Mouse (Mus musculus) NIH3T3 (cell line): ENCODE results near the gene Grhl1.

Experiments
- DNase-seq: peaks from one replicate; pipeline ENCODE4 v3.0.0-alpha.2; 2012; ENCODE audit warnings: low read depth

Grhl1 gene

GRCm38 (mm10) chr12:24571523-24572392 is at the start of gene Grhl1:
Grhl1 (plus strand) TSS chr12:24572283.
- peak; percentile 94 for DNase-seq

GRCm38 (mm10) chr12:24525065-24525464 is 47.0 kb upstream of the Grhl1 start:
- peak; percentile 89 for DNase-seq

GRCm38 (mm10) chr12:24536390-24536789 is 35.7 kb upstream of the Grhl1 start:
- DNase-seq: no peak

DNA sequence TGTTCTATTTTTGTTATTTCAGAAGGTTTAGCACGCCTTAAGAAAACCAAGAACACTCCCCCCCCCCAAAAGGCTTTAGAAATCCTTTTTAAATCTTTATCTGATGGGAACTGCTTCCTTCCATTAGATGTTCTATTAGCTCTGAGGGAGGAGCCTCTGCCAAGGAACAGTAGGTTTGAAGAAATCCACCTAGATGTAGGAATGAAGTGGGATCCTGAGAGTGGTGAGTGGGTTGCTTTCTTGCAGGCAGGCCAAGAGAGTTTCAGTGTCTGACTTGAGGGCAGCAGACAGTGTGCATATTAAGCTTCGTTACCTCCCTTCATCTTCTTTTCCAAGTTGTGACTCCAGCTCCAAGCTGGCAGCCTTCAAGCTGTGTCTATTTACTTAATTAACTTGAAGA is 34.9 kb upstream of the Grhl1 start:
- DNase-seq: no peak

DNA sequence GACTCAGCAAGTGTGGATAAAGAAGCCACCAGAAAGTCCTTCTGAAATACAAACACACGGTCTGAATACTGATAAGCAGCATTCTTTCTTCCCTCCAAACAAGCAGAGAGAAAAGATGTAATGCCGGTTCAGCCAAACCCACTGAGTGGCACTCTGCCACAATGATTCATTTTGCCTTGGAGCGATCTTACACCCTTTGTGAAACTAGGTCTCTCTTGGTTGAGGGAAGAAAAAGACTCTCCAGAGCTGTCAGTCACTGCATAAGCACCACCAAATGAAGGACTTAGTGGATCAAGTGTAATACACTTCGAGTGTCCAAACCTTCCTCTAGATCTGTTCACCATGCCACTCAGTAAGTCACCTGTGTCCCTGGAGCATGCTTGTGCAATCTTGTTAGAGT is 34.1 kb upstream of the Grhl1 start:
- DNase-seq: peak; percentile 93

DNA sequence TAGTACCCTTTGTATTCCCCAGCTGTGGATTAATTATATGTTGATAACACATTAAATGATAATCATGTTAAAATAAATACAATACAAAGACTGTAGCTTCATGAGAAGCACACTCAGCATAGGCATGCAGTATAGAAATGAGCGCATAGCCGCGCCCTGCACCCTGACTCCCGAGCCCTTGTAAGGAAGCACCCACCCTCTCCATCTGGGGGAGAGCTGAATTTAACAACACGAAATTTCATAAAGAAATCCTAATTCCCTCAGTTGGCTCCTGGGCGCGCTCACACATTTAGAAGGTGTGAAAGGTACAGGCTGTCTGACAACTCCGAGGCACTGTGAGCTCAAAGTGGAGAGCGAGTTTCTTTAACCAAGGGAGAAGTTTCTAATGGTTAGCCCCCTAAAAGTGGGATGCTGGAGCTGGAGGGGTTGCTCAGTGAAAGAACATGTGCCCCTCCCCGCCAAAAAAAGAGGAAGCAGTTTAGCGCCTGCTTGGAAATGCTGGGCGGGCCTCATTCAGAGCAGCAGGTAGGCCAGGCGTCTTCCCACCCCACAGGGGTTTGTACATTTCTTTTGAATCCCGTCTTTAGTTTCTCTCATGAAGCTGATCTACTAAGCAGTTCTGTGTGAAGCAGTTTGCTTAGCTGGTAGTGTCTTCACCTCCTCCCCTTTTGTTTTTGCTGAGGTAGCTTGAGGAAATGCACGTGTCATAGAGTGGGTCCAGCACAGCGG is 30.5 kb upstream of the Grhl1 start:
- DNase-seq: no peak

DNA sequence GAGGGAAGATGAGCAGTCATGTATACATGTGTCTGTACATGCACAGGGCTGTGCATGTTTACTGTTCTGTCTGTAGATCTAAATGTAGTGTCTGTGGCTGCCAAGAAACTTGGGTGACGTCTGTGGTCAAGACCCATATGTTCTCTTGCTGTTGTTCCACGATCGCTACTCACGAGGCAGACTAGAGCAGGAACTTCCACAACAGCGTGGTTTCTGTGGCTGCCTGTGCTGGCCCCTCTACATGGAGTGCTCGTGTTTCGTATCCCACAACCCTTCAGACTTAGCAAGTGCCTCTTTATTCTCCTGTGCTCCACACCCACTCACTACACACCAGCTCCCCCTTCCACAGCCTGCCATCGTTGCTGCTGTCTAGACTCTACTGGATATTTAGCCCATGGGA is 24.4 kb upstream of the Grhl1 start:
- no peak for DNase-seq

GRCm38 (mm10) chr12:24548885-24549284 is 23.2 kb upstream of the Grhl1 start:
- no peak for DNase-seq

GRCm38 (mm10) chr12:24552531-24552930 is 19.6 kb upstream of the Grhl1 start:
- DNase-seq: no peak

DNA sequence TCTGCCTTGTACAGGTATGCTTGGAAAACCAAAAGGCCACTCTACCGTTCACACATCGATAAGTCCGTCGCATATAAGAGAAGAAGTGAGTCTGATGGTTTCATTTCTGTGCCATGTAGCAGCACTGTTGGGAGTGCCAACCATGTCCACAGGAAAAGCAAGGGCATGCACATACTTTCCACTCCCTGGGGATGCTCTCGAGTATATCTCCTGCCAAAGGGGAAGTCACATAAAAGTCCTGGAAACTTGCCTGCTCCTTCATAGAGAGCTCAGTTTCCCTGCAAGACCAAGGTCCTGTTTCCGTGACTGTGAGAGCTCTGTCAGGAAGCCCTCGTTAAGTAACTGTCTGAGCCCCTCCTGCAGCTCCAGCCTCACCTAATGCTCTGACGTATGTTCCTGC is 16.1 kb upstream of the Grhl1 start:
- no peak for DNase-seq

GRCm38 (mm10) chr12:24563395-24563960 is 8.6 kb upstream of the Grhl1 start:
- DNase-seq: no peak

DNA sequence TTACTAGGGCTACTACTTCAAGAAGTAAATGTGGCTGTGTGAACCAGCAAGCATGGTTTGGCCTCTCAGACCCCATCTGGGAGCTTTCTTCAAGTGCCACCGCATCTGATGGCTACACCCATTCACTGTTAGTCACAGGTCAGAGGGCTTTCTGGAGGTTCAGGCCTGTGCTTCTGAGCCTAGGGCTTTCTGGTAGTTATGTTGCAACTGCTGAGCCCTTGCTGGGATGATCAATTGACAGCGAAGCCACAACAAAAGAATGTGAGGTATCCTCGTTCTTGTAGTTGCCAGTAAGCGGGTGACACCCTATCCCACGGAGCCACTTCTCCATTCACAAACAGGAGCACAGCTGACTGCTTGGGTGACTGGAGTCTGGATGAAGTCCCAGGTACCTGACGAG is 6.8 kb upstream of the Grhl1 start:
- DNase-seq: peak; percentile 15

GRCm38 (mm10) chr12:24567606-24568005 is 4.5 kb upstream of the Grhl1 start:
- DNase-seq: no peak

GRCm38 (mm10) chr12:24572421-24573274 is 565 bp downstream of the Grhl1 start:
- no peak for DNase-seq

DNA sequence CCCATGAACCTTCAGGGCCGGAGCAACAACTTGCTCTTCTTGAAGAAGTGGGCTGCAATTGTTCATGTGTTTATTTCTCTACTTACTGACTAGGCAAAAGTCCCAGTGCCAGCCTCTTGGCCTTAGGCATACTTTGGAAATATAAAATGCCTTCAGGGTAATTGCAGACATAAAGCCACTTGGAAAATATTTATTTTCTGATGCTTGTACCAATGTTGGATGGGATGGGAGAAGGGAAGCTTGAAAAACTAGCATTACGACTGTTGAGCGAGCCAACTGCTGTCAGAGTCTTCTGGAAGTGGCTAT is 1.1 kb downstream of the Grhl1 start:
- DNase-seq: no peak

DNA sequence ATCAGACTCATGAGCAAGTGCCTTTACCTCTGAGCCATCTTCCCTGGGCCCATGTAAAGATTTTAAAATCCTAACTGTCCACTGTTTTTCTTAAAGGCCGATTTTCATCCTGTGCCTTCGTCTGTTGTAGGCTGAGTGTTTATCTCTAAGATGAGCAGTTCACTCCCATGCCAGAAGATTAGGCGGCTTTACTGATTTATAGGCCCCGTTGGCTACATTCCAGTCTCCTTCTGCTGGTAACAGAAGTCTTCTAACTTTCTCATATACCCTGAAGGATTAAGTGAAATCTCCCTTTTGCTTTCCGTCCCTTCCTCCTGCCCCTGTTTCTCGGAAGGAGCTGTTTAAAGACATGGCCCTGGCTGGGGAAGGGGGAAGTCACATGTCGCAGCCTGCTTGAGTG is 2.8 kb downstream of the Grhl1 start:
- no peak for DNase-seq

DNA sequence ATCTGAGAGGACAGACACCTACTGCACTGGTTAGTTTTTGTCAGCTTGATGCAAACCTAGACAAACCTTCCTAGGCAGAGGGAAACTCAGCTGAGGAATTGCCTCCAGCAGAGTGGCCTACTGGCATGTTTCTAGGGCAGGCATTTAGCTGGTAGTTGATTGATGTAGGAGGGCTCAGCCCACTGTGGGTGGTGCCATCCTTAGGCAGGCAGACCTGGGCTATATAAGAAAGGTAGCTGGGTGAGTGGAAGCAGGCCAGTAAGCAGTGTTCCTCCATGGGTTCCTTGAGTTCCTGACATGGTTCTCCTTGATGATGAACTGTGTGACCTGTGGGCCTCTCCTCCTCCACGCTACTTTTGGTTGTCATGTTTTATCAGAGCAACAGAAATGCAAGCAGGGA is 8.4 kb downstream of the Grhl1 start:
- DNase-seq: no peak

DNA sequence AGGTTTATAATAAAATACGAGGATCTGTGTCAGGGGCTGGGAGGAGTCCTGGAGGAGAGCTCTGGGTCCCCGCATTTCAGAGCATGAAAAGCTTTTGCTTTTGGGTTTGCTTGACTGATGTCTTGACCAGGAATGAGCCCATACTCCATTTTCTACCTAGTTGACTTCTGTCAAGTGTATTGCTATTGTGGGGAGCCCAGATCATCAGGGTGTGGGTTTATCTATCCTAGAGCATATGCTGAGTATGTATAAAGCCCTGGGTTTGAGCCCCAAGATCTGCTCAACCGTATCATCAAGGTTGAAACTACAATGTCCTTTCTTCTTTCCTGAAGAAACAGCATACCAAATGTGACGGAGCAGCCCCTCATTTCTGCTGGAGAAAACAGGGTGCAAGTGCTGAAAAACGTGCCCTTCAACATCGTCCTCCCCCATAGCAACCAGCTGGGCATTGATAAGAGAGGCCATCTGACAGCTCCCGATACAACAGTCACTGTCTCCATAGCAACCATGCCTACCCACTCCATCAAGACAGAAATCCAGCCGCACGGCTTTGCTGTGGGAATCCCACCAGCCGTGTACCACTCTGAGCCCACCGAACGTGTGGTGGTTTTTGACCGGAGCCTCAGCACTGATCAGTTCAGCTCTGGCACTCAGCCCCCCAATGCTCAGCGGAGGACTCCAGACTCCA is 9.1 kb downstream of the Grhl1 start:
- DNase-seq: no peak

DNA sequence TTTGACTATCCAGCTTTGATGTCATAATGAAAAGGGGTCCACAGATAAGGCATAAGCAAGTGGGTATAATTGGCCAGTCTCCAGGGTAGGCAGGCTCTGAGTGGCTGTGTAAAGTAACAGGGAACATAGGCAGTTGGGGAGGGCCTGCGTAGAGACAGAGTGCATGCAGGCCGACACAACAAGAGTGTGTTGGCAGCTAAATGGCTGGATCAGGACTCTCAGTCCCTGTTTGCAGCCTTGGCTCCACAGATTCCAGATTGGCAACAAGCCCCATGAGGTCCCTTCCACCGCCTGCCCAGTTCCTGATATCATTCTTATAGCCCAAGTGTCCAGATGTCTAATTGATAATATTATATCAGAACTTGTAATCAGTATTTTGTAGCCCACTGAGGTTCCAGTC is 11.6 kb downstream of the Grhl1 start:
- no peak for DNase-seq

DNA sequence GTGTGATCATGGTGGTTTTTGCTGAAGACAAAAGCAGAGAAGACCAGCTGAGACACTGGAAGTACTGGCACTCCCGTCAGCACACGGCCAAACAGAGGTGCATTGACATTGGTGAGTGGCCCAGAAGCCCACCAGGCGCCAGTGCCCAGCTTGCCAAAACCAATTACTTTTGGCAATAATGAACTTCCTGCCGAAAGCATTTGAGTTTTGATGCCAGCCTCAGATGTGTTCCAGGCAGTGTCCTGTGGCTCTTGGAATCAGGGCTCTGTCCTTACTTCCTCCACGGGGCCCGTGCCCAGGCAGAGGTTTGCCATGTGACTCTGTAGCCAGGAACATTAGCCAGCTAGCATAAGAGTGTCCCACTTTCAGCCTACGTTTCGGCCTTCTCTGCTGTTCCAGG is 12.8 kb downstream of the Grhl1 start:
- no peak for DNase-seq

DNA sequence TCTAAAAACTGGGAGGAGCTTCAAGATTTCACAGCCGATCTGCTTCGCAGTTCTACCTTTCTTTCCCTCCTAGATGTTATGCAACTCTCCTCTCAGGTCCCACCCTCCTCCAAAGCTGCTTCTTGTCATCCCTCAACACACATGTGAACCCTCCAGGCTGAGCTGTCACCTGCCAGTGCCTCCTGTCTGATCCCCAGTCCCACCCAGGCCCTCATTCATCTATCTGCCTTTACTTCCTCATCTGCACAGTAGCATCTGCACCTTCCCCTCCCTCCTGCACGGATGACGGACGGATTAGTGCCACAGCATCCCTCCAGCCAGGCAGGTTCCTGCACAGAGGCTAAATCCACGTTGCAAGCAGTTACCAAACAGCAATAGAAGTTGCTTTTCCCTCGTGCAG is 14.1 kb downstream of the Grhl1 start:
- no peak for DNase-seq

DNA sequence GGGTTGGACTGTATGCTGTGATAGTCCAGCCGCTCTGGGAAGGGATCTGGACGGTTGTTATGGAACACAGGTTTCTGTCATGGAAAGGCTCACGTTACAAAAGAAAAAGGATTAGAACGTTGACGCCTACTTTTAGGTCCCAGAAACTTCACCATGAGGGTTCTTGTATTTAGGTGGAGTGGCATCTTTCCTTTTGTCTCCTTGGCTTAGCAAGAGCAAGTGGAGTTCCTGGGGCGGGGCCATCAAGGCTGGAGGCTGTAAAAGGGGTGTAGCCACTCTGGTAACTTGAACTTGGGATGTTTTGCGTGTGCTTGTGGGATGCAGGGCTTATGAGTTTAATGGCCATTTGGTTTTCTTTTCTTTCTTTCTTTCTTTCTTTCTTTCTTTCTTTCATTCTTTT is 18.3 kb downstream of the Grhl1 start:
- no peak for DNase-seq
